In the genomic region with DNA sequence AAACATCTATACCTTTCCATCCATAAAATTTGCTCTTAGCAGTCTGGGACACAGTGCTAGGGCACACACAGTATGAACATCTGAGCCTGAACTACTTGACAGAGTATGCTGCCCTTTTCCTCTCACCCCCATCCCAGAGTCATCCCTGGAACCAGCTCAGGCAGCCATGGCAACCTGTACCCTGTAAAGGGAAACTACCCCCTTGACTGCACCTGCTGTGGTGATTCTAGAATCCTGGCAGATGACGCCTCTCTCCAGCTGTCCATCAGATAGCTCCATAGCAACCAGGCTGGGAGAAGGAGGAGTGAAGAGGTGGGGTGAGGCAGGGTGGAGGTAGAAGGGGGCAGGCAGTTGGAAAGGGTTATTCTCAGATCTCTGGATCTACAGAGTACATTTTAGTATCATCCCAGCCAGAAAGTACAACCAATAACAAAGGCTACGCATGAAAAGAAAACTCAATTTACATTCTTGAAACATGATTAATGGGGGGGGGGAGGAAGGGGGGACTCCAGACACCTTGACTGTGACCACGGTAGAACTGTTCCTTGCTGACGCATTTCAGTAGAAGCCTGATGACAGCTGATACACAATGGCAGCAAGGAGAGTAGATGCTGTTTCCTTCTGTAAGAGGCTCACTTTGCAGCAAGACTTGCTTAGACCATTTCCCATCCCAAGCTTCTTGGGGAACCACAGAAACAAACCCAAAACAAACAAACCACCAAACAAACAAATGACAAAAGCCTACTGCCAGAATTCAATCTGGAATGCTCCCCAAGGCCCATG, we compare ENCODE assay signal across 8 mouse cellular contexts.
DNase-seq lines count a peak whose midpoint lies in the region; ATAC-seq and TF ChIP-seq lines count a peak whose summit lies in the region.

No protein-coding gene starts in this region.

- H3K4me2 ChIP-seq in forebrain, embryonic 12.5 days, result no peak overlapping the region
- H3K4me2 ChIP-seq in midbrain, embryonic 14.5 days (ENCODE audit: low read length), result no peak overlapping the region

- H3K4me3 ChIP-seq in forebrain, embryonic 12.5 days (replicated peaks), result no peak overlapping the region
- no peak overlapping the region for H3K4me3 ChIP-seq in forebrain, embryonic 10.5 days
- no peak overlapping the region for H3K4me3 ChIP-seq in hindbrain, embryonic 10.5 days
- H3K4me3 ChIP-seq in midbrain, embryonic 14.5 days (replicated peaks; ENCODE audit: low read depth, low read length), result no peak overlapping the region
- no peak overlapping the region for H3K4me3 ChIP-seq in lung, adult 2 months (replicated peaks; ENCODE audit: extremely low read depth, low read depth, low read length)

- 53% methylated on average over 4 of the region's 4 CpGs for WGBS in forebrain, embryonic 12.5 days
- WGBS in forebrain, embryonic 10.5 days, result 68% methylated on average over 4 of the region's 4 CpGs
- 59% methylated on average over 4 of the region's 4 CpGs for WGBS in hindbrain, embryonic 10.5 days
- WGBS in midbrain, embryonic 14.5 days, result 53% methylated on average over 4 of the region's 4 CpGs
- WGBS in lung, adult 2 months, result 55% methylated on average over 4 of the region's 4 CpGs

- H3K36me3 ChIP-seq in forebrain, embryonic 12.5 days (replicated peaks), result no peaks in the 10 kb centered on the region
- no peaks in the 10 kb centered on the region for H3K36me3 ChIP-seq in forebrain, embryonic 10.5 days (replicated peaks)
- no peaks in the 10 kb centered on the region for H3K36me3 ChIP-seq in hindbrain, embryonic 10.5 days
- no peaks in the 10 kb centered on the region for H3K36me3 ChIP-seq in midbrain, embryonic 14.5 days (ENCODE audit: control insufficient read depth, insufficient read depth, low read length)

- H3K4me1 ChIP-seq in forebrain, embryonic 12.5 days, result peaks cover 5% of the 10 kb centered on the region
- peaks cover 6% of the 10 kb centered on the region for H3K4me1 ChIP-seq in forebrain, embryonic 10.5 days
- H3K4me1 ChIP-seq in hindbrain, embryonic 10.5 days (replicated peaks), result peaks cover 8% of the 10 kb centered on the region
- no peaks in the 10 kb centered on the region for H3K4me1 ChIP-seq in midbrain, embryonic 14.5 days (ENCODE audit: control insufficient read depth, insufficient read depth, low read length)
- no peaks in the 10 kb centered on the region for H3K4me1 ChIP-seq in lung, adult 2 months (ENCODE audit: control insufficient read depth, insufficient read depth, low read length)

- H3K9me3 ChIP-seq in forebrain, embryonic 12.5 days, result no peaks in the 10 kb centered on the region
- no peaks in the 10 kb centered on the region for H3K9me3 ChIP-seq in forebrain, embryonic 10.5 days
- H3K9me3 ChIP-seq in hindbrain, embryonic 10.5 days, result no peaks in the 10 kb centered on the region
- no peaks in the 10 kb centered on the region for H3K9me3 ChIP-seq in midbrain, embryonic 14.5 days (ENCODE audit: control insufficient read depth, low read length)

- TF ChIP-seq POLR2A in lung, adult 2 months (IDR thresholded peaks at IDR 0.05; ENCODE audit: borderline replicate concordance, extremely low read depth, low read depth, low read length), result no peak

- no peak overlapping the region for H3K27ac ChIP-seq in forebrain, embryonic 12.5 days
- no peak overlapping the region for H3K27ac ChIP-seq in forebrain, embryonic 10.5 days
- H3K27ac ChIP-seq in hindbrain, embryonic 10.5 days, result no peak overlapping the region
- H3K27ac ChIP-seq in midbrain, embryonic 14.5 days (replicated peaks; ENCODE audit: low read depth, low read length), result no peak overlapping the region

- TF ChIP-seq CTCF in lung, adult 2 months (IDR thresholded peaks at IDR 0.05; ENCODE audit: insufficient read depth, low read length), result no peak

- peak; percentile 60; the same call in 1 of the 2 replicates for ATAC-seq in forebrain, embryonic 12.5 days (ENCODE audit: low FRiP score)
- ATAC-seq in midbrain, embryonic 14.5 days (ENCODE audit: low FRiP score, low TSS enrichment), result peak; percentile 63

- no peak overlapping the region for H3K9ac ChIP-seq in forebrain, embryonic 12.5 days
- no peak overlapping the region for H3K9ac ChIP-seq in midbrain, embryonic 14.5 days (replicated peaks; ENCODE audit: low read length)

- H3K27me3 ChIP-seq in forebrain, embryonic 12.5 days, result no peaks in the 10 kb centered on the region
- H3K27me3 ChIP-seq in forebrain, embryonic 10.5 days (ENCODE audit: poor library complexity, severe bottlenecking), result no peaks in the 10 kb centered on the region
- no peaks in the 10 kb centered on the region for H3K27me3 ChIP-seq in hindbrain, embryonic 10.5 days (ENCODE audit: insufficient read depth, poor library complexity, severe bottlenecking)
- H3K27me3 ChIP-seq in midbrain, embryonic 14.5 days (ENCODE audit: control insufficient read depth, insufficient read depth, low read length), result no peaks in the 10 kb centered on the region

- DNase-seq in forebrain, embryonic 10.5 days (ENCODE audit: extremely low spot score, low spot score), result no peak
- peak; percentile 73 for DNase-seq in brain, adult 2 months (ENCODE audit: low read depth, low spot score)
- peak; percentile 22 for DNase-seq in hindbrain, embryonic 10.5 days (ENCODE audit: low spot score)
- peak; percentile 55 for DNase-seq in midbrain, embryonic 14.5 days
- no peak for DNase-seq in spleen, postnatal 4 days (ENCODE audit: low spot score in 2 of 2)
- DNase-seq in lung, adult 2 months, result no peak
- no peak for DNase-seq in heart, adult 9 months (ENCODE audit: low spot score in 2 of 2)

Comparison
In these comparisons a context has a peak if more than half of its experiments do, and no peak if none do; other contexts are left out.
1. DNase-seq: peak in brain, adult 2 months (single experiment), hindbrain, embryonic 10.5 days (single experiment) and midbrain, embryonic 14.5 days (single experiment); none in forebrain, embryonic 10.5 days (single experiment), spleen, postnatal 4 days (0 of 2), lung, adult 2 months (single experiment) and heart, adult 9 months (0 of 2).